Mouse (Mus musculus) macrophage (primary cell): ENCODE data around the gene Hbq1a. TPM values are rescaled to one million over a fixed set of nuclear protein-coding genes. Genes with fewer than 3 reads are reported as not detected.

Source experiments
- polyA plus RNA-seq: library from polyadenylated mRNA; stranded (reverse); fragments of 250-400 nt; gene quantifications from 3 replicates; pipeline ENCODE4 v1.2.4, GENCODE M21; 2018; ENCODE audit warnings: inconsistent platforms

Hbq1a gene
- polyA plus RNA-seq, 1 experiment from 2014 or later: not detected

Other genes starting within 250 kb of the Hbq1a start
- not detected in 3 replicates for gene Il9r, start 99.8 kb upstream of the Hbq1a start, polyA plus RNA-seq
- gene Snrnp25, start 94.7 kb upstream of the Hbq1a start, polyA plus RNA-seq: 11.3 to 20.8 TPM (median 18.7 TPM) in 3 replicates
- 1.8 to 2.5 TPM (median 2.3 TPM) in 3 replicates for gene Rhbdf1, start 77.8 kb upstream of the Hbq1a start, polyA plus RNA-seq
- 4.6 to 9.9 TPM (median 8.8 TPM) in 3 replicates for gene Mpg, start 73.6 kb upstream of the Hbq1a start, polyA plus RNA-seq
- 7.4 to 12.0 TPM (median 10.5 TPM) in 3 replicates for gene Nprl3, start 32.4 kb upstream of the Hbq1a start, polyA plus RNA-seq
- gene Hba-x, start 23.7 kb upstream of the Hbq1a start, polyA plus RNA-seq: not detected in 3 replicates
- not detected in 3 replicates for gene Hba-a1, start 16.6 kb upstream of the Hbq1a start, polyA plus RNA-seq
- not detected in 3 replicates for gene Hbq1b, start 13.1 kb upstream of the Hbq1a start, polyA plus RNA-seq
- not detected in 3 replicates for gene Hba-a2, start 3.6 kb upstream of the Hbq1a start, polyA plus RNA-seq
- 55.4 to 66.8 TPM (median 59.7 TPM) in 3 replicates for gene Sh3pxd2b, start 47.8 kb downstream of the Hbq1a start, polyA plus RNA-seq
- 2.8 to 5.0 TPM (median 3.9 TPM) in 3 replicates for gene Ubtd2, start 155.3 kb downstream of the Hbq1a start, polyA plus RNA-seq
- not detected in 3 replicates for gene Efcab9, start 232.0 kb downstream of the Hbq1a start, polyA plus RNA-seq
- gene Stk10, start 233.2 kb downstream of the Hbq1a start, polyA plus RNA-seq: 15.5 to 19.3 TPM (median 18.5 TPM) in 3 replicates